In the genomic region with DNA sequence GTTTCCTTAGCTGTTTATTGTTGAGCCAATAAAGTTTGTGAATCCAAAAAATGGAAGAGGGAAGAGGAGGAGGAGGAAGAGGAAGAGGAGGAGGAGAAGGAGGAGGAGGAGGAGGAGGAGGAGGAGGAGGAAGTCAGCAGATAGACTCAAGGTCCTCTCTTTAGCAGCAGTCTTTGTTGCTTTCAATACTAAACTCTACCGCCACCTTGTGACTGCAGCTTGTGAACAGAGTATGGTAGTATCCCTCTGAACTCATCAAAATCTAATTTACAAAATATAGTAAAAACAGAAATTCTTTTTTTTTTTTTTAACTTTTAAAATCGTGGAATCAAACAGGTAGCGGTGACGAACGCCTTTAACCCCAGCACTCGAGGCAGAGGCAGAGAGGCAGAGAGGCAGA, we compare ENCODE assay signal across 12 mouse cellular contexts. TPM values are rescaled to one million over a fixed set of nuclear protein-coding genes. Genes with fewer than 3 reads are reported as not detected.
DNase-seq lines count a peak whose midpoint lies in the region; ATAC-seq and TF ChIP-seq lines count a peak whose summit lies in the region.
"Had no signal": no experiment of that assay in that cellular context is flagged by ENCODE, and none has a peak within 500 bp of the region (broad histone marks: within the 10 kb centered on the region; RNA-seq: fewer than 3 reads in every experiment).

No protein-coding gene starts in this region.

- no peak overlapping the region for H3K27ac ChIP-seq in limb, embryonic 14.5 days (replicated peaks; ENCODE audit: low read depth, low read length)
- H3K27ac ChIP-seq in limb, embryonic 10.5 days, result no peak overlapping the region
- H3K27ac ChIP-seq: embryonic facial prominence, embryonic 12.5 days had no signal

- H3K36me3 ChIP-seq in limb, embryonic 14.5 days (ENCODE audit: control insufficient read depth, insufficient read depth, low read length), result no peaks in the 10 kb centered on the region
- H3K36me3 ChIP-seq in limb, embryonic 10.5 days, result no peaks in the 10 kb centered on the region
- H3K36me3 ChIP-seq: embryonic facial prominence, embryonic 12.5 days had no signal

- peaks cover 3% of the 10 kb centered on the region; the same call in 1 of the 2 replicates for H3K4me1 ChIP-seq in limb, embryonic 14.5 days (ENCODE audit: control insufficient read depth, insufficient read depth, low read length)
- peaks cover 20% of the 10 kb centered on the region for H3K4me1 ChIP-seq in limb, embryonic 10.5 days

- no peak overlapping the region for H3K4me2 ChIP-seq in limb, embryonic 14.5 days (replicated peaks; ENCODE audit: low read depth, low read length, severe bottlenecking)
- H3K4me2 ChIP-seq: embryonic facial prominence, embryonic 12.5 days had no signal

- H3K9ac ChIP-seq in limb, embryonic 14.5 days (ENCODE audit: low read depth, low read length, severe bottlenecking), result no peak overlapping the region
- H3K9ac ChIP-seq: embryonic facial prominence, embryonic 12.5 days had no signal

- 61% methylated on average over 6 of the region's 6 CpGs for WGBS in limb, embryonic 14.5 days
- WGBS in limb, embryonic 10.5 days, result 77% methylated on average over 6 of the region's 6 CpGs

- peak; percentile 32; the same call in 1 of the 2 replicates for TF ChIP-seq CTCF in brain, embryonic 14.5 days (IDR thresholded peaks at IDR 0.05; ENCODE audit: borderline replicate concordance, extremely low read depth, insufficient read depth, insufficient read length)

- H3K4me3 ChIP-seq in limb, embryonic 14.5 days (replicated peaks; ENCODE audit: low read length), result no peak overlapping the region
- no peak overlapping the region for H3K4me3 ChIP-seq in limb, embryonic 10.5 days
- H3K4me3 ChIP-seq: embryonic facial prominence, embryonic 12.5 days had no signal

- peak; percentile 85 for ATAC-seq in frontal cortex, adult (ENCODE audit: low TSS enrichment)
- no peak for ATAC-seq in limb, embryonic 14.5 days (ENCODE audit: low FRiP score, low read depth)

- H3K27me3 ChIP-seq in limb, embryonic 14.5 days (ENCODE audit: control insufficient read depth, insufficient read depth, low read length), result no peaks in the 10 kb centered on the region
- H3K27me3 ChIP-seq in limb, embryonic 10.5 days (ENCODE audit: low read depth, poor library complexity, severe bottlenecking), result peaks cover 8% of the 10 kb centered on the region; the same call in 1 of the 2 replicates

- H3K9me3 ChIP-seq in limb, embryonic 14.5 days (ENCODE audit: control insufficient read depth, low read length), result no peaks in the 10 kb centered on the region
- H3K9me3 ChIP-seq in limb, embryonic 10.5 days (replicated peaks), result no peaks in the 10 kb centered on the region
- H3K9me3 ChIP-seq: embryonic facial prominence, embryonic 12.5 days had no signal

- no peak for TF ChIP-seq POLR2A in limb, embryonic 14.5 days (IDR thresholded peaks at IDR 0.05; ENCODE audit: borderline replicate concordance, extremely low read depth, insufficient read depth, insufficient read length)
- no peak for TF ChIP-seq POLR2A in brain, embryonic 14.5 days (IDR thresholded peaks at IDR 0.05; ENCODE audit: borderline replicate concordance, extremely low read depth, insufficient read depth, insufficient read length, poor library complexity, severe bottlenecking)

- DNase-seq in frontal cortex, postnatal 10 days (ENCODE audit: low spot score in 2 of 2), result no peak
- peak; percentile 49 for DNase-seq in limb, embryonic 14.5 days (ENCODE audit: low spot score)
- no peak for DNase-seq in limb, embryonic 10.5 days (ENCODE audit: low spot score)
- DNase-seq in A20 (ENCODE audit: low read depth, low spot score), result peak; percentile 50
- peak; percentile 48 for DNase-seq in brain, embryonic 14.5 days (ENCODE audit: low read depth)
- no peak for DNase-seq in T-cell, adult 2 months (ENCODE audit: low spot score)
- DNase-seq in ovary, postnatal 14 days (ENCODE audit: low spot score), result no peak
- DNase-seq: right cerebral cortex, adult 18-20 months; thymus, adult 2 months had no signal

RNA-seq across cellular contexts. Expression of a gene that starts 4.8 kb away (rescaled TPM):
- polyA plus RNA-seq in limb, embryonic 14.5 days (2012; rRNA removed), result 0.09 and 0.12 TPM in 2 replicates
- not detected in 2 replicates for polyA plus RNA-seq in limb, embryonic 14.5 days (2014; fragmentation: Nextera tagmentation; extraction: Ambion mirVana)
- 0.10 TPM in 1 of 2 replicates, not detected in the other for polyA plus RNA-seq in limb, embryonic 10.5 days (2016; fragmentation: Nextera tagmentation; extraction: Ambion mirVana)
- 0.11 TPM in 1 of 2 replicates, not detected in the other for polyA plus RNA-seq in brain, embryonic 14.5 days (2012; rRNA removed)
- polyA plus RNA-seq: embryonic facial prominence, embryonic 12.5 days; liver, adult 2 months had no signal

RNA-seq across cellular contexts. Expression of a gene that starts 23.3 kb away (rescaled TPM):
- 207 and 231 TPM in 2 replicates for polyA plus RNA-seq in limb, embryonic 14.5 days (2012; rRNA removed)
- 253 and 262 TPM in 2 replicates for polyA plus RNA-seq in limb, embryonic 14.5 days (2014; fragmentation: Nextera tagmentation; extraction: Ambion mirVana)
- 350 and 402 TPM in 2 replicates for polyA plus RNA-seq in limb, embryonic 10.5 days (2016; fragmentation: Nextera tagmentation; extraction: Ambion mirVana)
- 262 and 287 TPM in 2 replicates for polyA plus RNA-seq in brain, embryonic 14.5 days (2012; rRNA removed)

RNA-seq across cellular contexts. Expression of a gene that starts 54.2 kb away (rescaled TPM):
- 3.1 and 3.3 TPM in 2 replicates for polyA plus RNA-seq in limb, embryonic 14.5 days (2012; rRNA removed)
- 0.79 and 1.4 TPM in 2 replicates for polyA plus RNA-seq in limb, embryonic 14.5 days (2014; fragmentation: Nextera tagmentation; extraction: Ambion mirVana)
- 0.05 TPM in 1 of 2 replicates, not detected in the other for polyA plus RNA-seq in limb, embryonic 10.5 days (2016; fragmentation: Nextera tagmentation; extraction: Ambion mirVana)
- 0.11 and 0.18 TPM in 2 replicates for polyA plus RNA-seq in brain, embryonic 14.5 days (2012; rRNA removed)
- polyA plus RNA-seq: liver, adult 2 months had no signal

Comparison
In these comparisons a context has a peak if more than half of its experiments do, and no peak if none do; other contexts are left out.
1. DNase-seq: peak in limb, embryonic 14.5 days (single experiment), A20 (single experiment) and brain, embryonic 14.5 days (single experiment); none in frontal cortex, postnatal 10 days (0 of 2), limb, embryonic 10.5 days (single experiment), T-cell, adult 2 months (single experiment) and ovary, postnatal 14 days (single experiment).